Mouse (Mus musculus) intestine, postnatal 0 days (tissue): ENCODE data around the gene Tnnc2. TPM values are rescaled to one million over a fixed set of nuclear protein-coding genes. Genes with fewer than 3 reads are reported as not detected.

Experiments
- ATAC-seq: fragments of 200-750 bp; cut with Nextera tagmentation; 2 replicates; pipeline ENCODE4 v1.8.0; 2017; ENCODE audit warnings: mild to moderate bottlenecking, moderate TSS enrichment, moderate library complexity
- H3K27ac ChIP-seq: fragments of 300-500 bp; sonication (generic); 2 replicates; pipeline ENCODE4 v1.5.1; 2014; ENCODE audit warnings: mild to moderate bottlenecking, low read depth, low read length, moderate library complexity
- H3K27me3 ChIP-seq: fragments of 300-500 bp; sonication (generic); replicated peaks from 2 replicates; pipeline ENCODE4 v1.6.1; 2014; ENCODE audit warnings: low read length, mixed read lengths; ENCODE audit not compliant: control insufficient read depth, insufficient read depth
- H3K36me3 ChIP-seq: fragments of 300-500 bp; sonication (generic); 2 replicates; pipeline ENCODE4 v1.6.1; 2014; ENCODE audit warnings: mild to moderate bottlenecking, moderate library complexity; ENCODE audit not compliant: control insufficient read depth, insufficient read depth
- H3K4me1 ChIP-seq: fragments of 300-500 bp; sonication (generic); replicated peaks from 2 replicates; pipeline ENCODE4 v1.6.1; 2014; ENCODE audit warnings: antibody characterized with exemption, low read length, mixed read lengths; ENCODE audit not compliant: control insufficient read depth, insufficient read depth
- H3K4me2 ChIP-seq: fragments of 300-500 bp; sonication (generic); replicated peaks from 2 replicates; pipeline ENCODE4 v1.6.1; 2014; ENCODE audit warnings: low read depth, mild to moderate bottlenecking, moderate library complexity
- H3K4me3 ChIP-seq: fragments of 300-500 bp; sonication (generic); 2 replicates; pipeline ENCODE4 v1.5.1; 2014; ENCODE audit warnings: low read depth, low read length
- H3K9ac ChIP-seq: fragments of 300-500 bp; sonication (generic); 2 replicates; pipeline ENCODE4 v1.6.1; 2014; ENCODE audit warnings: mild to moderate bottlenecking, low read depth, low read length
- H3K9me3 ChIP-seq: fragments of 300-500 bp; sonication (generic); 2 replicates; pipeline ENCODE4 v1.6.1; 2016; ENCODE audit warnings: mixed run types; ENCODE audit not compliant: control insufficient read depth
- CTCF ChIP-seq: sonication (generic); IDR thresholded peaks from 2 replicates; pipeline ENCODE4 v1.5.1; 2016; ENCODE audit warnings: low read depth, mild to moderate bottlenecking, control low read depth, antibody characterized with exemption, moderate library complexity
- WGBS: fragments of 180-500 bp; shearing (Covaris S2); extraction: QIAGEN DNeasy Blood & Tissue Kit; methylation state at CpG from one replicate; pipeline ENCODE4 v1.1.7; 2014; 5-methylcytosine and 5-hydroxymethylcytosine counted together
- polyA plus RNA-seq: library from polyadenylated mRNA; unstranded; fragments of >200 nt; fragmentation: Nextera tagmentation; extraction: Ambion mirVana; gene quantifications from 2 replicates; pipeline ENCODE4 v1.2.1, GENCODE M21; 2015

Gene Tnnc2
- polyA plus RNA-seq, 1 experiment from 2014 or later, result 0.51 TPM

DNA sequence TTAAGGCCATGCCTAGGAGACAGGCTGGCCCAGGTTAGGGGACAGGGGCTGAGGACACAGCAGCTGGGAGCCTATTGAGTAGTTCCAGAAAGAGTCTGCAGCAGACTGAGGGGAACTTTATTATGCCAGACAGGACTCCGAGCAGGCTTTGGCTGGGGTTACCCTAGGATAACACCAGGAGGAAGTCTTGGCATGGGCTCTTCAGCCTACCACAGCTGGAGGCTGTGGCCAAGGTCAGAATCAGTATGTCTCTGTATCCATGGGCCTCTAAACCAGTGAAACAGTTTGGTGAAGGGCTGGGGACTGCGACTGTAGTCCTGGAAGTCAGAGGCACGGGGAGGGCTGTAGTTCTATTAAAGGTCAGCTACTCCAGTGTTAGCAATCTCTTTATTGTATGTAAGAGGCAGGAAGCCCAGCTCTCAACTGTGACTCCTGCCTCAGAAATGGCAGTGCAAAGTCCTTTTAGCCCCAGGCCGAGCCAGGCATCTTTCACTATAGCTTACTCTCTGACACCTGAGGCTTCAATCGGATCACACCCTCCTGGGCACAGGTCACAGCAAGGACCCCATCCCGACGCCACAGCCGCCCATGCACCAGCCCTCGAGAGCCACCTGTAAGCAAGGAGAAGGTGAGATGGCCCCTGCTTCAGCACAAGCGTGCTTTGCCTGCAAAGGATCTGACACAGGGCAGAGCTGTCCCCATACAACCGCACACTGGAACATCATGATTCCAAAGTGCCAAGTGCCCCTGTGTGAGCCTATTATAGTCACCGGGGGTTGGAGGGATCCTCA is 12.8 kb upstream of the Tnnc2 start:
- H3K9me3 ChIP-seq, result no peaks in the 10 kb centered on the region
- peak overlapping the region; percentile 60 for H3K27ac ChIP-seq
- no peak overlapping the region for H3K4me3 ChIP-seq
- H3K4me1 ChIP-seq, result no peaks in the 10 kb centered on the region
- peaks cover 67% of the 10 kb centered on the region for H3K36me3 ChIP-seq
- ATAC-seq, result peak; percentile 22; the same call in 1 of the 2 replicates
- H3K4me2 ChIP-seq, result no peak overlapping the region
- TF ChIP-seq CTCF, result no peak
- 83% methylated on average over 12 of the region's 12 CpGs for WGBS
- H3K9ac ChIP-seq, result no peak overlapping the region
- H3K27me3 ChIP-seq, result no peaks in the 10 kb centered on the region

DNA sequence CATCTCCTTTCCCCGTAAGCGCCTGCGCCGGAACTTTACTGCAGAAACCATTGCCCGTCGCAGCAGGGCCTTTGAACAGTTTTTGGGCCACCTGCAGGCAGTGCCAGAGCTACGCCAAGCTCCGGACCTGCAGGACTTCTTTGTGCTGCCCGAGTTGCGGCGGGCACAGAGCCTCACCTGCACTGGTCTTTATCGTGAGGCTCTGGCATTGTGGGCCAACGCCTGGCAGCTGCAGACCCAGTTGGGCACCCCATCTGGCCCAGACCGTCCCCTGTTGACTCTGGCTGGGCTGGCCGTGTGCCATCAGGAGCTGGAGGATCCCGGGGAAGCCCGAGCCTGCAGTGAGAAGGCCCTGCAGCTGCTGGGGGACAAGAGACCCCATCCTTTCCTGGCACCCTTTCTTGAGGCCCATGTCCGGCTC is 12.1 kb upstream of the Tnnc2 start:
- Histone ChIP-seq H3K4me3 (no peak overlapping the region), H3K4me2 (no peak overlapping the region), H3K36me3 (peaks cover 62% of the 10 kb centered on the region), H3K4me1 (no peaks in the 10 kb centered on the region), H3K27ac (peak overlapping the region; percentile 60), H3K27me3 (no peaks in the 10 kb centered on the region), H3K9ac (no peak overlapping the region), H3K9me3 (no peaks in the 10 kb centered on the region)
- ATAC-seq, result no peak
- no peak for TF ChIP-seq CTCF
- 93% methylated on average over 18 of the region's 18 CpGs for WGBS

DNA sequence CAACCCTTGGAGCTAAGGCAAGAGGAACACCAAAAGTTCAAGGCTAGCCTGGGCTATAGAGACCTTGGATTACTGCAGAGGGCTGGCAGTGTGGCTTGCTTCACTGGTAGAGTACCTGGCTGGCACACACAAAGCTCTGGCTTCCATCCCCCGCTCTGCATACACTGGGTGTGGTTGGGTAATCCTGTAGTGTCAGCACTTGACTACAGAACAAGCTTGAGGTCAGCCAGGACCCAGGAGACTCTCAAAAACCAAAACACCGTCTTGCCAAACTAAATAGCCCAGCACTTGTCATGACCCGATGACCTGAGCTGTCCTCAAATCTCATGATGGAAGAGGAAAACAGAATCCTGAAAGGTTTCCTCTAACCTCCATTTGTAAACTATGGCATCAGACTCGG is 10.7 kb upstream of the Tnnc2 start:
- H3K4me2 ChIP-seq, result no peak overlapping the region
- no peaks in the 10 kb centered on the region for H3K4me1 ChIP-seq
- 56% methylated on average over 4 of the region's 4 CpGs for WGBS

DNA sequence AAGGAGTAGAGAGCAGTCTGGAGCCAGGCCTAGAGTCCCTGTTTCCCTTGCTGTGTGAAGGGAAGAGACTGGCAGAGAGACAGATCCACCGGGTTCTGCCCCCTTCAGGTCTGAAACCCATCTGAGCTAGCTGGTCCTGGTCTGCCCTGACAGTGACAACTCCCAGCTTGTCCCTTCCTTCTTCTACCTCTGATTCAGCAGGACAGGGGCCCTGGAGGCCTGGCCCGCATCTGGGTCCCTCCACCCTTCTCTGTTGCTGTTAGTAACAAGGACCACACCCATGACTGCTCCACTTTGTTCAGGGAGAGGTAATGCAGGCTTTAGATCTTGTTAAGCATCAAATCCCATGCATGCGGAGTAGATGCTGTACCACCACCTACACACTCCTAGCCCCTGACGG is 8.6 kb upstream of the Tnnc2 start:
- TF ChIP-seq CTCF, result no peak
- 60% methylated on average over 4 of the region's 4 CpGs for WGBS
- ATAC-seq, result no peak

More for the DNA sequence above, 10.7 kb upstream of the Tnnc2 start:
- no peak overlapping the region for H3K27ac ChIP-seq
- no peaks in the 10 kb centered on the region for H3K9me3 ChIP-seq
- H3K27me3 ChIP-seq, result no peaks in the 10 kb centered on the region
- no peak for ATAC-seq
- H3K9ac ChIP-seq, result no peak overlapping the region
- peaks cover 48% of the 10 kb centered on the region for H3K36me3 ChIP-seq
- no peak for TF ChIP-seq CTCF
- no peak overlapping the region for H3K4me3 ChIP-seq

DNA sequence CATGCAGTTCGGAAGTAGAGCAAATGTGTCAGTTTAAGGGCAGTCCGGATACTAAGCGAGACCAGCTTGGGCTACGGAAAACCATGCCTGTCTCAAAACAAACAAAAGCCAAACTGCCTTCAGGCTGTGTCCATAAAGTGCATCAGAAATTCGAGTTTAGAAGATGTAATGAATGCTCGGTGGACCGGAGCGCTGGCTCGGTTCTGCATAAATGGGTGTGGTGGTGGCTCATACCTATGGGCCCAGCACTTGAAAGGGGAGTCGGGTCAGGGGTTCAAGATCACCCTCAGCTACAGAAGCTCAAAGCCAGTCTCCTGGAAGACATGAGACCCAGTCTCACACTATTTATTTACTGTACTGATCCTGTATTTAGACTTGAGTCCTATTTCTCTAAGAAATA is 8.0 kb upstream of the Tnnc2 start:
- Histone ChIP-seq H3K9ac (no peak overlapping the region), H3K36me3 (peaks cover 31% of the 10 kb centered on the region), H3K4me2 (no peak overlapping the region; the same call in 1 of the 2 replicates), H3K4me3 (no peak overlapping the region), H3K9me3 (no peaks in the 10 kb centered on the region), H3K27me3 (no peaks in the 10 kb centered on the region), H3K4me1 (0 out of 2 replicates have a peak, but pooled peaks cover 6% of the 10 kb centered on the region), H3K27ac (no peak overlapping the region)
- WGBS, result 81% methylated on average over 10 of the region's 10 CpGs
- no peak for TF ChIP-seq CTCF
- no peak for ATAC-seq

More for the DNA sequence above, 8.6 kb upstream of the Tnnc2 start:
- Histone ChIP-seq H3K36me3 (peaks cover 34% of the 10 kb centered on the region), H3K9ac (no peak overlapping the region), H3K27me3 (no peaks in the 10 kb centered on the region), H3K4me1 (0 out of 2 replicates have a peak, but pooled peaks cover 6% of the 10 kb centered on the region), H3K4me3 (no peak overlapping the region), H3K27ac (no peak overlapping the region), H3K4me2 (no peak overlapping the region), H3K9me3 (no peaks in the 10 kb centered on the region)

DNA sequence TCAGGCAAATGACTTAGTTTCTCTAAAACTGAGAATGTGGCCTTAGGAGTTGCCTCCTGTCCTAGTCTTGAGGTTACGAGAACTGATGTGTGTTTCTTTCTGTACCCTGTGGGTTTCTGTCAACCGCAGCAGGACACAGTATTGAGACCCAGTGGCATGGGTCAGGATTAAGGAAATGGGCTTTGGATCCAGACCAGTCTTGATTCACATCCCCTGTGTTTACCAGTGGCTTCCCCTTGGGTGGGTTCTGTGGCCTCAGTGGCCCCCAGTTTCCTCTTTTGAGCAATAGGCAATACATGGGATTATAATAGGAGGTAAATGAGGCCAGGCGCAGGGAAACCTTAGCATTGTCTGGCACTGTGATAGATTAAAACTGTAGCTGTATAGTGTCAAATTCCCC is 7.3 kb upstream of the Tnnc2 start:
- Histone ChIP-seq H3K4me1 (0 out of 2 replicates have a peak, but pooled peaks cover 6% of the 10 kb centered on the region), H3K27ac (0 out of 2 replicates have a peak overlapping the region, but pooled peaks have one; percentile 89), H3K4me3 (peak overlapping the region; percentile 59), H3K36me3 (peaks cover 23% of the 10 kb centered on the region), H3K27me3 (no peaks in the 10 kb centered on the region), H3K9me3 (no peaks in the 10 kb centered on the region), H3K4me2 (peak overlapping the region; percentile 91), H3K9ac (no peak overlapping the region)
- no peak for ATAC-seq
- TF ChIP-seq CTCF, result no peak
- WGBS, result 84% methylated on average over 3 of the region's 3 CpGs
